28 mouse cellular contexts compared by ENCODE assay signal in the genomic region with DNA sequence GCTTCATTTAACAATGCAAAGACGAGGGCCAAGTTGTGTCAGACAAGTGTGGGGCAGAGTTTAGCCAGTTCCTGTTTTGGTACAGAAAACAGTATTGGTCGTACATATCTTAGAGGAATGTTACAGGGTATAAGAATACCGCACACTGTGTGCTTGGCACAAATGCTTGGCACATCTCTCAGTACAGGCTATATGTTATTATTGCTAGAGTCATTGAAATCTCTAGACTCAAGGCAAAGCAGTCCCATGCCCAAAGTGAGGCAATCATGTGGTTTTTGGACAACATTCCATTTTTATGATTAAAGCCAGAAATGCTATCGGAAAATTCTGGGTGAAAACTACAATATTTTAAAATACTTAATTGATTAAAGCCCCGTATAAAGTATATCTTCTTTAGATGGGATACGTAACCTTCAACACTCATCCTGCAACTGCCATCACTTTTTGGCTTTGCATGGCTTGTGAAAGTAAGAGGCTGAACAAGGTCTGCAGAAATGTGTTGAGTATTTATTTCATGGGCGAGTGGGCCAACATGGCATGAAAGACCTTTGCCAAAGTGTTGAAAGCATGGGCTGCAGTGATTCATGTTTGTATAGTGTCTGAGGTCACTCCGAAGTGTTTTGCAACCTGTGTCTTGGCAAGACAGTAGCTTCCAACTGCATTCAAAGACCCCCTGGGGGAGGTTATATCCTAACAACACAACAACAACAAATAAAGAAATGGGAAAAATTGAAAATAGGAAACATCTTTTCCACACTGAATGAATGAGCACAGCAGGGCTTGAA.
A peak's percentile ranks its signal among the peaks of the same experiment; 100 is the strongest.
DNase-seq lines count a peak whose midpoint lies in the region; ATAC-seq lines count a peak whose summit lies in the region.
"Had no signal": no experiment of that assay in that cellular context is flagged by ENCODE, and none has a peak within 500 bp of the region (broad histone marks: within the 10 kb centered on the region; RNA-seq: fewer than 3 reads in every experiment).

No protein-coding gene starts in this region.

- H3K27me3 ChIP-seq in kidney, embryonic 14.5 days (ENCODE audit: control insufficient read depth, insufficient read depth, low read length): no peaks in the 10 kb centered on the region
- H3K27me3 ChIP-seq: limb, embryonic 13.5 days; neural tube, embryonic 15.5 days; stomach, embryonic 15.5 days had no signal

- ATAC-seq in kidney, embryonic 14.5 days (ENCODE audit: low FRiP score, low TSS enrichment): no peak
- ATAC-seq: forebrain, embryonic 14.5 days; intestine, postnatal 0 days; midbrain, embryonic 16.5 days had no signal

- peak; percentile 16 for DNase-seq in gastrocnemius, adult 18-20 months (ENCODE audit: low spot score)
- DNase-seq in gastrocnemius, postnatal 25 days: no peak
- DNase-seq in 3134 (ENCODE audit: extremely low read depth, insufficient read length, low spot score): peak; percentile 11
- peak; percentile 92 for DNase-seq in NIH3T3 (ENCODE audit: low read depth)
- DNase-seq in fat pad, adult 2 months (ENCODE audit: extremely low read depth, low read depth, low spot score): peak; percentile 50
- no peak for DNase-seq in frontal cortex, postnatal 14 days (ENCODE audit: low spot score in 2 of 2)
- no peak for DNase-seq in frontal cortex, postnatal 10 days (ENCODE audit: low spot score in 2 of 2)
- DNase-seq: adrenal gland, postnatal 36 days; B cell, adult 2 months; cerebellum, adult 11-12 months; cerebellum, postnatal 25 days; embryo, embryonic 11 days; heart, postnatal 10 days; kidney, postnatal 4 days; lung, postnatal 4 days; right cerebral cortex, adult 18-20 months; right cerebral cortex, postnatal 4 days; thymus, postnatal 36 days had no signal

- no peak overlapping the region for H3K4me3 ChIP-seq in kidney, embryonic 14.5 days (ENCODE audit: low read length)
- H3K4me3 ChIP-seq: heart, embryonic 10.5 days; hindbrain, embryonic 10.5 days; limb, embryonic 13.5 days; neural tube, embryonic 15.5 days; stomach, embryonic 15.5 days had no signal

- no peak overlapping the region for H3K4me2 ChIP-seq in kidney, embryonic 14.5 days (replicated peaks; ENCODE audit: low read depth, low read length)
- H3K4me2 ChIP-seq: limb, embryonic 13.5 days; neural tube, embryonic 15.5 days; stomach, embryonic 15.5 days had no signal

- H3K36me3 ChIP-seq in kidney, embryonic 14.5 days (ENCODE audit: control insufficient read depth, insufficient read depth, low read length): no peaks in the 10 kb centered on the region
- H3K36me3 ChIP-seq: heart, embryonic 10.5 days; hindbrain, embryonic 10.5 days; limb, embryonic 13.5 days; neural tube, embryonic 15.5 days; stomach, embryonic 15.5 days had no signal

- no peaks in the 10 kb centered on the region for H3K4me1 ChIP-seq in kidney, embryonic 14.5 days (ENCODE audit: control insufficient read depth, insufficient read depth, low read length)
- H3K4me1 ChIP-seq: heart, embryonic 10.5 days; hindbrain, embryonic 10.5 days; neural tube, embryonic 15.5 days; stomach, embryonic 15.5 days had no signal

- WGBS in kidney, embryonic 14.5 days: 86% methylated on average over 8 of the region's 8 CpGs

- H3K9me3 ChIP-seq in kidney, embryonic 14.5 days (ENCODE audit: control insufficient read depth, low read length): no peaks in the 10 kb centered on the region
- H3K9me3 ChIP-seq: heart, embryonic 10.5 days; hindbrain, embryonic 10.5 days; limb, embryonic 13.5 days; neural tube, embryonic 15.5 days; stomach, embryonic 15.5 days had no signal

- no peak overlapping the region for H3K9ac ChIP-seq in kidney, embryonic 14.5 days (ENCODE audit: low read depth, low read length)
- H3K9ac ChIP-seq: limb, embryonic 13.5 days; liver, embryonic 14.5 days; neural tube, embryonic 15.5 days; stomach, embryonic 15.5 days had no signal

- H3K27ac ChIP-seq in kidney, embryonic 14.5 days (ENCODE audit: low read depth, low read length): no peak overlapping the region
- H3K27ac ChIP-seq: heart, embryonic 10.5 days; hindbrain, embryonic 10.5 days; limb, embryonic 13.5 days; liver, embryonic 14.5 days; neural tube, embryonic 15.5 days; stomach, embryonic 15.5 days had no signal

Comparison
In these comparisons a context has a peak if more than half of its experiments do, and no peak if none do; other contexts are left out.
1. DNase-seq: peak in gastrocnemius, adult 18-20 months (single experiment), 3134 (single experiment), NIH3T3 (single experiment) and fat pad, adult 2 months (single experiment); none in gastrocnemius, postnatal 25 days (single experiment), frontal cortex, postnatal 14 days (0 of 2) and frontal cortex, postnatal 10 days (0 of 2).